Mouse (Mus musculus) liver, embryonic 15.5 days (tissue): ENCODE results near the gene Hfe2. TPM values are rescaled to one million over a fixed set of nuclear protein-coding genes. Genes with fewer than 3 reads are reported as not detected.
A peak's percentile ranks its signal among the peaks of the same experiment; 100 is the strongest.

Experiments used
- ATAC-seq: fragments of 200-750 bp; cut with Nextera tagmentation; 2 replicates; pipeline ENCODE4 v1.8.0; 2017; ENCODE audit warnings: moderate number of reproducible peaks, mild to moderate bottlenecking, moderate library complexity; ENCODE audit not compliant: insufficient read depth
- H3K27ac ChIP-seq: fragments of 300-500 bp; sonication (generic); replicated peaks from 2 replicates; pipeline ENCODE4 v1.5.1; 2015; ENCODE audit warnings: mild to moderate bottlenecking, inconsistent platforms
- H3K27me3 ChIP-seq: fragments of 300-500 bp; sonication (generic); 2 replicates; pipeline ENCODE4 v1.6.1; 2015; ENCODE audit warnings: mild to moderate bottlenecking, inconsistent platforms
- H3K36me3 ChIP-seq: fragments of 300-500 bp; sonication (generic); replicated peaks from 2 replicates; pipeline ENCODE4 v1.6.1; 2015; ENCODE audit warnings: moderate library complexity, mild to moderate bottlenecking, inconsistent platforms
- H3K4me1 ChIP-seq: fragments of 300-500 bp; sonication (generic); replicated peaks from 2 replicates; pipeline ENCODE4 v1.6.1; 2015; ENCODE audit warnings: inconsistent platforms
- H3K4me2 ChIP-seq: fragments of 300-500 bp; sonication (generic); 2 replicates; pipeline ENCODE4 v1.6.1; 2015; ENCODE audit warnings: moderate library complexity, mild to moderate bottlenecking, inconsistent platforms
- H3K4me3 ChIP-seq: fragments of 300-500 bp; sonication (generic); replicated peaks from 2 replicates; pipeline ENCODE4 v1.5.1; 2015; ENCODE audit warnings: mild to moderate bottlenecking, inconsistent platforms
- H3K9ac ChIP-seq: fragments of 300-500 bp; sonication (generic); 2 replicates; pipeline ENCODE4 v1.6.1; 2015; ENCODE audit warnings: moderate library complexity, mild to moderate bottlenecking, inconsistent platforms
- H3K9me3 ChIP-seq: fragments of 300-500 bp; sonication (generic); replicated peaks from 2 replicates; pipeline ENCODE4 v1.6.1; 2016; ENCODE audit warnings: inconsistent platforms
- WGBS: fragments of 180-500 bp; shearing (Covaris S2); methylation state at CpG from one replicate; pipeline ENCODE4 v1.1.7; 2015; ENCODE audit warnings: mixed read lengths; ENCODE audit not compliant: insufficient replicate concordance; 5-methylcytosine and 5-hydroxymethylcytosine counted together
- polyA plus RNA-seq: library from polyadenylated mRNA; unstranded; fragments of >200 nt; fragmentation: Nextera tagmentation; extraction: Ambion mirVana; gene quantifications from 2 replicates; pipeline ENCODE4 v1.2.1, GENCODE M21; 2015

Hfe2 gene
- polyA plus RNA-seq, 1 experiment from 2014 or later: 7.1 TPM

GRCm38 (mm10) chr3:96558668-96559196, 33.8 kb downstream of the Hfe2 start:
- Histone ChIP-seq H3K4me2 (peak overlapping the region; percentile 84), H3K27ac (peak overlapping the region; percentile 89), H3K4me1 (peaks cover 60% of the 10 kb centered on the region), H3K4me3 (peak overlapping the region; percentile 75), H3K36me3 (peaks cover 26% of the 10 kb centered on the region), H3K27me3 (no peaks in the 10 kb centered on the region), H3K9me3 (no peaks in the 10 kb centered on the region), H3K9ac (peak overlapping the region; percentile 87)
- ATAC-seq: no peak
- 9% methylated on average over 10 of the region's 10 CpGs for WGBS

GRCm38 (mm10) chr3:96559398-96559910, 34.5 kb downstream of the Hfe2 start:
- Histone ChIP-seq H3K9me3 (no peaks in the 10 kb centered on the region), H3K9ac (peak overlapping the region; percentile 87), H3K36me3 (peaks cover 26% of the 10 kb centered on the region), H3K4me3 (peak overlapping the region; percentile 75), H3K4me2 (peak overlapping the region; percentile 84), H3K4me1 (peaks cover 65% of the 10 kb centered on the region), H3K27me3 (no peaks in the 10 kb centered on the region), H3K27ac (peak overlapping the region; percentile 89)
- WGBS: 13% methylated on average over 12 of the region's 12 CpGs
- no peak for ATAC-seq

- Histone ChIP-seq H3K27ac (peak overlapping the region; percentile 89; the same call in 1 of the 2 replicates), H3K4me1 (peaks cover 68% of the 10 kb centered on the region), H3K27me3 (no peaks in the 10 kb centered on the region), H3K4me3 (peak overlapping the region; percentile 75), H3K9ac (peak overlapping the region; percentile 87), H3K9me3 (no peaks in the 10 kb centered on the region), H3K4me2 (peak overlapping the region; percentile 84), H3K36me3 (peaks cover 26% of the 10 kb centered on the region)
- no peak for ATAC-seq
- WGBS: 38% methylated on average over 23 of the region's 23 CpGs
Observed at GRCm38 (mm10) chr3:96559911-96560850, 35.2 kb downstream of the Hfe2 start.

- H3K4me1 ChIP-seq: peaks cover 66% of the 10 kb centered on the region
- H3K9me3 ChIP-seq: no peaks in the 10 kb centered on the region
- WGBS: 64% methylated on average over 9 of the region's 9 CpGs
- H3K36me3 ChIP-seq: peaks cover 26% of the 10 kb centered on the region
- H3K27ac ChIP-seq: peak overlapping the region; percentile 46
- H3K27me3 ChIP-seq: no peaks in the 10 kb centered on the region
- no peak for ATAC-seq
- peak overlapping the region; percentile 75 for H3K4me3 ChIP-seq
- H3K9ac ChIP-seq: 0 out of 2 replicates have a peak overlapping the region, but pooled peaks have one; percentile 87
- H3K4me2 ChIP-seq: peak overlapping the region; percentile 84
Observed at GRCm38 (mm10) chr3:96560881-96561668, 36.1 kb downstream of the Hfe2 start.

- no peak overlapping the region for H3K4me3 ChIP-seq
- no peak overlapping the region for H3K9ac ChIP-seq
- peak overlapping the region; percentile 43; the same call in 1 of the 2 replicates for H3K27ac ChIP-seq
- peaks cover 66% of the 10 kb centered on the region for H3K4me1 ChIP-seq
- peaks cover 26% of the 10 kb centered on the region for H3K36me3 ChIP-seq
- WGBS: 41% methylated on average over 10 of the region's 10 CpGs
- H3K9me3 ChIP-seq: no peaks in the 10 kb centered on the region
- H3K27me3 ChIP-seq: no peaks in the 10 kb centered on the region
- peak overlapping the region; percentile 21; the same call in 1 of the 2 replicates for H3K4me2 ChIP-seq
- ATAC-seq: no peak
Observed at GRCm38 (mm10) chr3:96561946-96562681, 37.1 kb downstream of the Hfe2 start.

DNA sequence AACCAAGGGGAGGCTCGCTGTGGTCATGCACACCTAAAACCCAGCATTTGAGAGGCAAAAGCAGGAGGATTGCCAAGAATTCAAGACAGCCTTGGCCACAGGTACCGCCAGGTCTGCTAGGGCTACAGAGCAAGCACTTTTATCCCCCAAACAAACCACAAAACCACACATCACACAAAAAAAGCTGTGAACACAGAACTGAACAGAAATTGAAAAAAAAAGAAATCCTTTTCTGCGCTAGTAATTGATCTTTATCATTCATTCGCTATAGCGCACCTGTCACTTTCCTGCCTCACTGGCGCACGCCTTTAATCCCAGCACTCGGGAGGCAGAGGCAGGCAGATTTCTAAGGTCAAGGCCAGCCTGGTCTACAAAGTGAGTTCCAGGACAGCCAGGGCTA, 38.3 kb downstream of the Hfe2 start:
- Histone ChIP-seq H3K36me3 (peaks cover 26% of the 10 kb centered on the region), H3K27ac (no peak overlapping the region), H3K4me1 (peaks cover 70% of the 10 kb centered on the region), H3K9me3 (no peaks in the 10 kb centered on the region), H3K4me3 (no peak overlapping the region), H3K9ac (no peak overlapping the region), H3K4me2 (no peak overlapping the region), H3K27me3 (no peaks in the 10 kb centered on the region)
- WGBS: 52% methylated on average over 8 of the region's 8 CpGs
- ATAC-seq: no peak

DNA sequence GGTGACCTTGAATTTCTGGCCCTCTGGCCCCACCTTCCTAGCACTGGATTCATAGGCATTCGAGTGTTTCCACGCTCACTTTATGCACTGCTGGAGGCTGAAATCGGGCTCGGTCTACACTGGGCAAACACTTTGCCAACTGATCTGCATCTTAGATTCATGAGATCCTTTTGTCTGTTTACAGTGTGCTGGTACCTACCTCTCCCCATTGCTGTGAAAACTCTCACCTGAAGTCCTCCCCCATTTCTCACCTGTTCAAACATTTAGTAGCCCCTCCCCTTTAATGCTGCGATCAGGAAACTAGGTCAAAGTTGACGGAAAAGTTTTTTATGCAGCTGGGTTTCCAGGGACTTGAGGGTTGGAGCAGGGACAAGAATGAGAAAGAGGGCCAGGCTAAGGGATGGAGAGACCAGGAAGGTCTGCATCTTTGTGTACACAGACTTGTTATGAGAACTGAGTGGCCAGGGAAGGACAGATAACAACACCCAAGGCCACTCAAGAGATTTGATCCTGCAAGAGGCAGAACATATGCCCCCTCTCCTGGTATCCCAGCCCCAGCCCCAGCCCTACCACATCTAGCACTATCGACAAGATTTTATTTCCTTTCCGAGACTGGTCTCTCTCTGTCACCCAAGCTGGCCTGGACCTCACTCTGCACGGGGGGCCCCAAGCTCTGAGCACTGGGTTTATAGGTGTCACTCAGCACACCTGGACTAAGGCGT, 39.1 kb downstream of the Hfe2 start:
- peaks cover 25% of the 10 kb centered on the region for H3K36me3 ChIP-seq
- 0 out of 2 replicates have a peak overlapping the region, but pooled peaks have one; percentile 30 for H3K9ac ChIP-seq
- peak overlapping the region; percentile 56 for H3K27ac ChIP-seq
- no peak overlapping the region for H3K4me3 ChIP-seq
- 30% methylated on average over 10 of the region's 10 CpGs for WGBS
- peaks cover 70% of the 10 kb centered on the region for H3K4me1 ChIP-seq
- 0 out of 2 replicates have a peak, but pooled peaks have one; percentile 3 for ATAC-seq
- H3K9me3 ChIP-seq: no peaks in the 10 kb centered on the region
- H3K4me2 ChIP-seq: peak overlapping the region; percentile 53
- no peaks in the 10 kb centered on the region for H3K27me3 ChIP-seq

- H3K4me1 ChIP-seq: peaks cover 66% of the 10 kb centered on the region
- H3K9me3 ChIP-seq: no peaks in the 10 kb centered on the region
- peak; percentile 47 for ATAC-seq
- H3K27me3 ChIP-seq: no peaks in the 10 kb centered on the region
- peak overlapping the region; percentile 56 for H3K27ac ChIP-seq
- H3K4me3 ChIP-seq: no peak overlapping the region
- H3K9ac ChIP-seq: peak overlapping the region; percentile 30; the same call in 1 of the 2 replicates
- H3K4me2 ChIP-seq: peak overlapping the region; percentile 53
- H3K36me3 ChIP-seq: peaks cover 19% of the 10 kb centered on the region
- WGBS: 12% methylated on average over 7 of the region's 7 CpGs
Observed at GRCm38 (mm10) chr3:96564633-96565032, 39.7 kb downstream of the Hfe2 start.

DNA sequence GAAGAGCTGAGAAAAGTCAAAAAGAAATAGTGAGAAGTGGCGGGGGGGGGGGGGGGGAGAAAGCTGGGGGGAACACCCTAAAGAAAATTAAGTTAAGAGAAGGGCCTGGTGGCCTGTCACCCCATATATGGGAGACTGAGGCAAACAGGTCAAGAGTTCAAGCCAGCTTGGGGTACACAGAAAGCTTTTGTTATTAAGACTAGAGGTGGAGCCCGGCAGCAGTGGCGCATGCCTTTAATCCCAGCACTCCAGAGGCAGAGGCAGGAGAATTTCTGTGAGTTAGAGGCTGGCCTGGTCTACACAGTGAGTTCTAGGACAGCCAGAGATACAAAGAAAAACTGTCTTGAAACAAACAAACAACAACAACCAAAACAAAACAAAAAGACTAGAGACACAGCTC, 40.1 kb downstream of the Hfe2 start:
- Histone ChIP-seq H3K27ac (peak overlapping the region; percentile 56), H3K9me3 (no peaks in the 10 kb centered on the region), H3K36me3 (peaks cover 14% of the 10 kb centered on the region), H3K27me3 (no peaks in the 10 kb centered on the region), H3K9ac (no peak overlapping the region), H3K4me1 (peaks cover 64% of the 10 kb centered on the region), H3K4me3 (no peak overlapping the region), H3K4me2 (peak overlapping the region; percentile 53)
- no peak for ATAC-seq
- WGBS: 51% methylated on average over 3 of the region's 3 CpGs
